Mouse (Mus musculus) heart, postnatal 0 days (tissue): Measurements from ENCODE around the gene Dcpp2.

Experiments used
- CTCF ChIP-seq: IDR thresholded peaks from 2 replicates; pipeline ENCODE4 v1.5.1; 2016; ENCODE audit warnings: antibody characterized with exemption, control low read depth, low read depth
- EP300 ChIP-seq: IDR thresholded peaks from 2 replicates; pipeline ENCODE4 v1.6.1; 2016; ENCODE audit warnings: antibody characterized with exemption, low read depth

DNA sequence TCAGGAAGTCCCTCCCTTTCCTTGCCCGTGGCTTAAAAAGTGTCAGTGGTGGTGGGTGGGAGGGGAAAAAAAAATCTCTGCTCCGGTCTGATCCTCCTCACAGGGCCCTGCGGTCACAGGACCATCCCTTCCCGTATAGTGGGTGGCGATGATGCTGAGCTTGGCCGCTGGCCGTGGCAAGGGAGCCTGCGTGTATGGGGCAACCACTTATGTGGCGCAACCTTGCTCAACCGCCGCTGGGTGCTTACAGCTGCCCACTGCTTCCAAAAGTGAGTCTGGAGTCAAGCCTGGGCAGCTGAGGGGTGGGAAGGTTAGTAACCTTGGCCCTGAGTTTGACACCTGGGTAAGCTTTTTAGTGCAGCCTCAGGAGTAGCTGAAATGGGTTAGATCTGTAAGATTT, 12.2 kb upstream of the Dcpp2 start:
- TF ChIP-seq CTCF (no peak), EP300 (no peak)
